Mouse (Mus musculus) MEL-GATA-1-ER (cell line): ENCODE measurements around the gene Ccm2.
"Not testable (repeated sequence)": the region's sequence is repeated elsewhere in the genome, so short reads cannot be mapped to it uniquely, and the experiment has no call there.

Source experiments
- DNase-seq: peaks from one replicate; pipeline ENCODE4 v3.0.0-alpha.2; 2012; ENCODE audit warnings: low read depth; ENCODE audit errors: extremely low read depth

Gene Ccm2

DNA sequence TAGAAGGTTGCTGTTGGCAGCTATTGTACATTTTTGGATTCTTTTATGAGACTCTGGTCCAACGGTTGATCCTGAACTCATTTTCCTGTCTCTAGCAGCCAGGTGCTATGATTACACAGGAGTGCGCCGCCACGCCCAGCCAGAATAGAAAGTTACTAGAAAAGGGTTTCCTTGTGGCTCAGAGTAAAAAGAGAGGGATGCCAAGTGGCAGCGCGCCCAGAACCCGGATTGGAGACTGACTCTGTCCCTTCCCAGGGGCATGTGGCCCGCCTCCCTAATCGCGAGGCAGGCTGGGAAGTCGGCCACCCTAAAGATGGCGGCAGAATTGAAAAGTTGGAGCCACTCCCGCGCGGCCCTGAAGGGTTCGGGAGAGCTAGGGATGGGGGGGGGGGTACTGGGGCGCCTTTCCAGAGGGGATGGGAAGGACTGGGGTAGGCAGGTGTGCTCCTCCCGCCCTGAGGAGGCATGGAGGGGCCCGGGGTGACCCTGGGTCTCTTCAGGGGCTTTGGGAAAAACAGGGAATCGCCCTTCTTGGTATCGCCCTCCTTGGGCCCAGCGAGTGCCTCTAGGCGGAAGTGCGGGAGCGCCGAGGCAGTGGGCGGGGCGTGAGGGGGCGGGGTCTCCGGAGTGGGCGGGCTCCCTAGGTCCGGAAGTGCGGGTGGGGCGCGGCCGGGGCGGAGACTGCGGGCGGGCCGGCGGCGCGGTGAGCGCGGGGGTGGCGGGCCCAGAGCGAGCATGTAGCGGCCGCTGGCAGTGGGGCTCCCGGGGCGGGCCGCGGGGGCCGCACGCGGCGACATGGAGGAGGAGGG lies at the start of gene Ccm2:
Gene Ccm2 (plus strand): TSS at position 683 of the 809 bp plus-strand sequence.
- DNase-seq: peak; percentile 86

DNA sequence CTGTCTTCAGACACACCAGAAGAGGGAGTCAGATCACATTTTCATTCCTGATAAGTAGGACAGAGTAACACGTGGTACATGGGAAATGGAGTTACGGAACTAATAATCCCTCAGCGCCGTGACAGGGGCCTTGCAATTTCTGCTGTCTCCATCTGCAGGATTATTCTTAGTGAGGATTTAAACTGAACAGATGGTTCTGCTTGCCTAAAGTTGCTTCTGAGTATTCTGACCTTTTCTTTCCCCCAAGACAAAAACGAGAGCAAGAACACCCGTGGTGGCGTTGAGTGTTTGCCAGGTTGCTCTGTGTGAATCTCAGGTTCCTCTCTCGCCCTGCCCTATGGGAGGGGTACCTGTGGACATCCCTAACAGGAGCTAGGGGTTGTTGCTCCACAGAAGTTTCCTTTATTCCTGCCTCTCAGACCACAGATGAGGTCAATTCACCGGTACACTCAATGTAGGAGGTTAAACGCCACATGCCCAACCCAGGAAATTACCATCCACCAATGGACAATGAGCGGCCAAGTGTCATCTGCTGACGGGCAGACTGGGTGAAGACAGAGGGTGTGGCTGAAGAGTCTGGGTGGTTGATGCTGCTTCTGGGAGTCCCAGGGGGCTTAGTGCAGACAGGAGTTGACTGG lies 49.3 kb upstream of the Ccm2 start:
- no peak for DNase-seq

DNA sequence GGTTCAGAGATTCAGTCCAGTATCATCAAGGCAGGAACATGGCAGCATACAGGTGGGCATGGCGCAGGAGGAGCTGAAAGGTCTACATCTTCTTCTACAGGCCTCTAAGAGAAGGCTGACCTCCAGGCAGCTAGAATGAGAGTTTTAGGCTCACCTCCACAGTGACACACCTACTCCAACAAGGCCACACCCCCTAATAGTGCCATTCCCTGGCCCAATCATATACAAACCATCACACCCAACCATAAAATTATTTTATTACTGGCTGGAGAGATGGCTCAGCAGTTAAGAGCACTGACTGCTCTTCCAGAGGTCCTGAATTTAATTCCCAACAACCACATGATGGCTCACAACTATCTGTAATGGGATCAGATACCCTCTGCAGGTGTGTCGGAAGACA lies 44.2 kb upstream of the Ccm2 start:
- no peak for DNase-seq

DNA sequence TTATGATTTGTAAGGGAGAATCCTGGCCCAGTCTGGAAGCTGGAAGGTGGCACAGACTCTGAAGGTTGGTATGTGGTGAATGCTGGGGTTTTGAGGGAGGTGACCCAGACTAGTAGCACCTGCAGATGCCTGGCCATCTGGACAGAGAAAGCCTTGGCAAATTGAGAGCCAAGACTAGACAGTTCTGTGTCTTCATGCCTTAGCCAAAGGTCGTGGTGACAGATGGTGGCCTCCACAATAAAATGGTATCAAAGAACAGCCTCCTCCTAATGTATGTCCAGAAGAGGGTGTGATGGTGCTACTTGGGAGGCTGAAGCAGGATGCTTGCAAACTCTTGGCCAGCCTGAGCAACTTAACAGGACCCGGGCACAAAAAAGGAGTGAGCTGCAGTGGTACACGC lies 42.5 kb upstream of the Ccm2 start:
- no peak for DNase-seq

DNA sequence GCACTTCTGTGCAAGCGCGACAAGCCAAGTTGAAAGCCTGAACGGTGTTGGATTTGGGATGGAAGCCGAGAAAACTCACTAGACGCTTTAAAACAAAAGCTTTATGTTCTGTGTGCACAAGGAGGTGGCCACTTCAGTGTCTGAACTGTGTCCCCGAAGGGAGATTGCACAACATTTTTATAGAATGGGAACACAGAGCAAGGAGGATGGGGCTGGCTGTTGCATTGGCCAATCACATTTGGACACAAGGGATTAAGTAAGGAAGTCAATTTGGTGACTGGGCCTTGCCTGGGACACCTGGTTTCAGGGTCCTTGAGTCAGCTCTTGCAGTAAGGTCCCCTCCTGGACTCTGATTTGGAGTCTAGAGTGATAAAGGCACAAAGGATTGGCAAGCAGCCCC lies 42.0 kb upstream of the Ccm2 start:
- no peak for DNase-seq

DNA sequence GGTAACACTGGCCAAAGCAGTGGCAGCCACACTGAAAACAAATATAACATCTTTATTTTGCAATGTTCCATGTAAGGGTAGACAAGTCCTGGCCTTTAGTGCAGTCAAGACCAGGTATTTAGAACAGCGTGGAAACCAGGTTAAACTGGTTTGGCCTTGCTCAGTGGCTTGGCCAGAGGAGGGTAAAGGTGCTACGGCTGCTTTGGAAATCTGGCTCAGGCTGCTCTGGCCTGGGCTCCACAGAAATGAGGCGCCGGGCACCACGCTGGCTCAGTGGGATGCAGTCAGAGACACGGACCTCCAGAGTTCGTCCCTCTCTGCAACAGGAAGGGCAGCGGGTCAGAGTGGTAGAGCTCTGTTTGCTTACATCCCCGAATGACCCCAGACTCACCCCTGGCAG lies 40.2 kb upstream of the Ccm2 start:
- no peak for DNase-seq

DNA sequence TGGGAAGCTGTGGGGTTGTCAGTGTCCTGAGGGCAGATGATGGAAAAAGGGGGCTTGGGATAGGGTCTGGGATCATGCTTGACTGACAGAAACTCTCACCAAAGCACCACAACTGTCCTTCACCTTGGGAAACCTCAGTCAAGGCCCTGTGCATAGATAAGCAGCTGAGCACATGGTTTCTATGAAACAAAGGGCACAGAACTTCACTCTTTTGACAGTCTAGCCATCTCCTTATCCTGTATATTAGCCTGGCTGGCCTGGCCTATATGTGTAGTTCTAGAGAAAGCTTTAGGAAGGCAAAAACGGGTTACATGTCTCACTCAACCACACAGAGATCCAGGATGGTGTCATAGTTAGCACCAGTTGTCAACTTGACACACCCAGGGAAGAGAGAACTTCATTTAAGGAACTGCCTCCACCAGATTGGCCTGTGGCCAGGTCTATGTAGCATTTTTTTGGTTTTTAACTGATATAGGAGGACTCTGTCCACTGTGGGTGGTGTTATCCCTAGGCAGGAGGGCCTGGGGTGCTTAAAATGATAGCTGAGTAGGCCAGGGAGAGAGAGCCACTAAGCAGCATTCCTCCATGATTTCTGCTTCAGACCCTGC lies 38.3 kb upstream of the Ccm2 start:
- DNase-seq: peak; percentile 81

DNA sequence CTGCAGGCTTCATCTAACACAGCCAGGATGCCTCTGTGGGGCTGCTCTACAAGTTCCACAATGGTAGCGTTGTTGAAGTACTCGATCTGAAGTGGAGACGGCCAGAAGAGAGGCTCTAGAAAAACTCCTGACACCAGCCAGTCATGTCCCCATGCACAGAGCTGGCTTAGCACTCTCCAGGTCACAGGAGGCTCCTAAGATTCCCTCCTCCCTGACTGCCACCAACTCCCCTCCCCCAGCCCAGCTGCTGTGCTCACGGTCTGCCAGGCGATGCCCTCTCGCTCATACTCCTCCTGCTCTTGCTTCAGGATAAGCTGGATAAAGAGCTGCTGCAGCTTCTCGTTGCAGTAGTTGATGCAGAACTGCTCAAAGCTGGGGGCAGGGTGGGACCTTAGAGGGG lies 31.9 kb upstream of the Ccm2 start:
- DNase-seq: no peak

DNA sequence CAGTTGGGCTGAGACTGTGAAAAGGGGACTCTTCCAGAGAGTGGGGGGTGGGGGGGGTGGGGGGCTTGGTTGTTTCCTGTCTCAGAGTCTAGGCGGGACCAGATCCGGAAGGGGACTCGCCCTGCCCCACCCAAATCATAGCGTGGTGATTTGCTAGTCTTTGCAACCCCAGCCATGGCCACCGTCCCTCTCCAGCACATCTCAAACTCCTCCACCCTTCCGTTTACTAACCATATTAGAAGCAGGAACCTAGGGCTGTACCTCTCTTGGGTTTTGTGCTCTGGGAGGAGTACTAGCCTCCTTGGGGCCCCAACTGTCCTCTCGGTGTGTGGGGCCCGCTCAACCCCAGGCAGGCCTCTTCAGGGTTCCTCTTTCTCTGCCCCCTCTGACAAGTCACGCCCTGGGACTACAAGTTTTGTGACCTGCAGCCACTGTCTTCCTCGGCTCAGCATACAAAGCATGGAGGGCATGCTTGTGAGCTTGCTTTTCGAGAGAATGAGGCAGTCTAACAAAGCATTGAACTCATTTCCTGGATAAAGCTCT lies 27.1 kb upstream of the Ccm2 start:
- peak; percentile 57 for DNase-seq

DNA sequence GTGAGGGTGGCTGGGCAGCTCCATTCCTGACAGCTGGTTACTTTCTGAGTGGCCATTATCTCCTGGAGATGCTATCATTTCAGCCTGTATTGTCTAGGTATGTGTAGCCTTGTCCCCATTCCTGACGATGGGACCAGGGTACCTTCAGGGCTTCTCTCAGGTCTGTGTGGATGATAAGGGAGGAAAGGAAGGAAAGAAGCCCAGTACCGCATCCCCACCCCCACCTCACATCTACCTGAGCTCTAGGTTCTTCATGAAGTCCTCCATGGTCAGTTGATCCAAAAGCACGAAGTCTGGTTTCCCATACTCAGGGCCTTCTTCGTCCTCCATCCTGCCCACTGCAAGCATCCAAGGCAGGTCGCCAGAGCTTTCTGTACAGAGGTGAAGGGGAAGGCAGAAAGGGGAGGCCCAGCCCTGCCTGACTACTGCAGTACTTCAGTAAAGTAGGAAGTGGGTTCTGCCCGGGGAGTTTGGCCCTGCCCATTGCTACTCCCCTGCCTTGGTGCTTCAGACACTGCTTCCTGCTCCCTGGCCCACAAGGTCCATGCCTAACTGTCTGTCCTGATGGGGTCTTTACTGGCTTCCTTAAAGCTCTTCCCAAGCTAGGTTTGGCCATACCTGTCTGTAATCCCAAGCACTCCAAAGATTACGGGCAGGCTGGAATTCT lies 26.0 kb upstream of the Ccm2 start, which contains the start of gene Myo1g:
Gene Myo1g (minus strand): TSS at position 459 of the 667 bp plus-strand sequence.
- peak; percentile 64 for DNase-seq

DNA sequence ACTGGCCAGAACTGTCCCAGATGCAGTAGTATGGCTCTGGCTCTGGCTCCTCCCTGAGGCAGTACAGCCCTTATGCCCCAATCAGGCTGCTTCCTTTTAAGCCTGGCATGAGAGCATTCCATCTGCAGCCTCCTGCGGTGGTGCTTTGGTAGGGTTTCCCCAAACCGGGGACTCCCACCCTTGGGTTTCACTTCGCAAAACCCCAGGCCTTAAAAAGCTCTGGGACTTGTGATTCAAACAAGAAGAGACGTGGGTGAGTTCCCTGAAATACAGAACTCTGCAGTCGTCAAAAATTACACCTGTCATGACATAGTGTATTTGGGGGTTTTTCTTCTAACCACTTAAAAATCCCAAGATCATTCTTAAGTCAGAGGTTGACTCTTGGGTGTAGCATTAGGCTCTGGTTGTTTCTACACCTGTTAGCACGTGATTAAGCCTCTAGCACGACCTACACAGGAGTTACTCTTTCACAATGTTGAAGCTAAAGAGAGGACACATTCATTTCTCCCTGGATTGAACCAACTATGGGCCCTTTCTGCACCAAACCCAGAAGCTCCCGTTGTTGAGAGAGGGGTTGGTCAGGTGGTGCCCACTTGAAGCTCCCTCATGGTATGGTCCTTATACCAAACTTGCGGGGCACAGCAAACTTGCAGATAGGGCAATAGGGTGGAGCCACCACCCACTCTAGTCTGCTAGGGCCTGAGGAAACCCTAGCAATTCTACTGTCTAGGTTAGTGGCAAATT lies 23.7 kb upstream of the Ccm2 start:
- no peak for DNase-seq

DNA sequence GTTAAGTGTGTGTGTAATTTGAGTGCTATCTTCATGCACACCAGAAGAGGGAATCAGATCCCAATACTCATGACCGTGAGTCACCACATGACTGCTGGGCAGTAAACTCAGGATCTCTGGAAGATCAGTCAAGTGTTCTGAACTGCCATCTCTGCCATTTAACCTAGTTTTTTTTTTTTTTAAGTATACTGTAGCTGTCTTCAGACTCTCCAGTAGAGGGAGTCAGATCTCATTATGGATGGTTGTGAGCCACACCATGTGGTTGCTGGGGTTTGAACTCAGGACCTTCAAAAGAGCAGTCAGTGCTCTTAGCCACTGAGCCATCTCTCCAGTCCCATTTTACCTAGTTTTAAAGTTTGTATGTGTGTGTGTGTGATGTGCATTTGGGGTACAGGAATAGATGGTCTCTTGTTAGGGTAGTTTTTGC lies 23.0 kb upstream of the Ccm2 start:
- DNase-seq: no peak

DNA sequence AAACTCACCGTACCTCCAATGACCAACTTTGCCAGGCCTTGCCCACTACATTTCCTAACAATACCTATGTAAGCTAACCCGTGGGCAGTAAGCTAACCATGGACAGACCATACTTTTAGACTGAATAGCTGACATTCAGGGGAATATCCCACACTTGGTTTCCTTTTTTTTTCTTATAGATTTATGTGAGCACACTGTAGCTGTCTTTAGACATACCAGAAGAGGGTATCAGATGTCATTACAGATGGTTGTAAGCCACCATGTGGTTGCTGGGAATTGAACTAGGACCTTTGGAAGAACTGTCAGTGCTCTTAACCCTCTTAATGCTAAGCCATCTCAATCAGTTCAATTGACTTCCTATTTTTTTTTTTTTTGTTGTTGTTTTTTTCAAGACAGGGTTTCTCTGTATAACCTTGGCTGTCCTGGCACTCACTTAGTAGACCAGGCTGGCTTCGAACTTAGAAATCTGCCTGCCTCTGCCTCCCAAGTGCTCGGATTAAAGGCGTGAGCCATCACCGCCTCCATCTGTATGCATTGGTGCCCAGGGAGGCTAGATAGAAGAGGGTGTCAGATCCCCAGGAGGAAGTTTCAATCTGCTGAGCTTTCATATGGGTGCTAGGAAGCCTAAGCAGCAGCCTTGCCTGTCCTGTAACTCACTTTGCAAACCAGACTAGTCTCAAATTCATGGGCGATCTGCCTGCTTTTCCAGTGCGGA lies 22.4 kb upstream of the Ccm2 start:
- DNase-seq: no peak

DNA sequence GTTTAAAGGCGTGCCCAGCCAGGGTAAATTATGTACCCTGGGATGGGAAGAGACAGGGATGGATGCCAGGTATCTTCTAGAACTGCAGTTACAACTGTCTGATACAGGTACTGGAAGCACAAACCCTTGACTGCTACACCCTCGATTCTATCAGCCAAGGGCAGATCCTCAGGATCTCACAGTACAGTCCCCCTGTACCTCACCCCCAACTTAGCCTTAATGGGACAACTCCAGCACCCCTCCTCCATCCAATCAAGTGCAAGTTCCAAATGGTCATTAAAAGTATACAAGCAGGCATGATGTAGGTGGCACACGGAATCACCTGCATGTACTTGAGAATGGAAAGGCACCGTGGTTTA lies 21.8 kb upstream of the Ccm2 start:
- DNase-seq: no peak

DNA sequence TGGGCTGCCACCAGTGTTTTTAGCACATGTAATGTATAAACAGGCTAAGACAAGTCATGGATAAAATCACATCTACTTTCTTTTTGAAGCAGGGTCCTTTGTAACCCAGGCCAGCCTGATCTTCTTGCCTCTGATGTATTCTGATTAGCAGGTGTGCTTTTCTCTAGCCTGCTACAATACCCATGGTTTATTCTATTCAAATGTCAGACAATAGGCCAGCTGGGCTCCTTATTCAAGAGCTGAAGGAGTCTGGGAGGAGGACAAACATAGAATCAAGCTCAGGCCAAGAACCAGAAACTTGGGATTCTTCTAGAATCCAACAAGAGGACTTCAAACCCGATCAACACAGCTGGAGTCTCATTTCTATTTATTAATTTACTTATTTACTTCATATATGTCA lies 21.4 kb upstream of the Ccm2 start:
- no peak for DNase-seq

DNA sequence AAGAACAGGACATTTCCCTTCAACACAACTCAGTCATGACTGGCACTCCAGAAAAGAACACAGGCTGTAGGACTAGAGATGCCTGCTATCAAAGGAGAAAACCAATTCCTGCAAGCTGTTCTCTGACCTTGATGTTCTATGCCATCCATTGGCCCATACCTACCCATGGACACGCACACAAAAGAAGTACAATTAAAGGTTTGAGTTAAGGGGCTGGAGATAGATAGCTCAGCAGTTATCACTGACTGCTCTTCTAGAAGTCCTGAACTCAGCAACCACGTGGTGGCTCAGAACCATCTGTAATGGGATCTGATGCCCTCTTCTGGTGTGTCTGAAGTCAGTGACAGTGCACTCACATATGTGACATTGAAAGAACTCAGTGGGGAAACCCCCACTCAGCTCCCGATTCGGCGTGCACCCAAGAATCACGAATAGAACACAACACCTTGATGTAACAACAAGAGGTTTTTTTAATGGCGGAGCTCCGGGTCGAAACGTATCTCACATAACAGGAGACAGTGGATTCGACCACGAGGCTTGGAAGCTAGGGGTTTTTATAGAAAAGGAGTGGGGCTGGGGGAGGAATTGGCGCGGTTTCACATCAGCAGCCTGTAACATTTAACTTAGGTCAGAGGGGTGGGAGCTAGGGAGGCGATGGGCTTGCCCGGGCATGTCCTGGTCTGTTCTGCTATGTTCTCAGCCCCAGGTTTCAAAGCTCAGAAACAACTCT lies 20.0 kb upstream of the Ccm2 start:
- DNase-seq: not testable (repeated sequence)

DNA sequence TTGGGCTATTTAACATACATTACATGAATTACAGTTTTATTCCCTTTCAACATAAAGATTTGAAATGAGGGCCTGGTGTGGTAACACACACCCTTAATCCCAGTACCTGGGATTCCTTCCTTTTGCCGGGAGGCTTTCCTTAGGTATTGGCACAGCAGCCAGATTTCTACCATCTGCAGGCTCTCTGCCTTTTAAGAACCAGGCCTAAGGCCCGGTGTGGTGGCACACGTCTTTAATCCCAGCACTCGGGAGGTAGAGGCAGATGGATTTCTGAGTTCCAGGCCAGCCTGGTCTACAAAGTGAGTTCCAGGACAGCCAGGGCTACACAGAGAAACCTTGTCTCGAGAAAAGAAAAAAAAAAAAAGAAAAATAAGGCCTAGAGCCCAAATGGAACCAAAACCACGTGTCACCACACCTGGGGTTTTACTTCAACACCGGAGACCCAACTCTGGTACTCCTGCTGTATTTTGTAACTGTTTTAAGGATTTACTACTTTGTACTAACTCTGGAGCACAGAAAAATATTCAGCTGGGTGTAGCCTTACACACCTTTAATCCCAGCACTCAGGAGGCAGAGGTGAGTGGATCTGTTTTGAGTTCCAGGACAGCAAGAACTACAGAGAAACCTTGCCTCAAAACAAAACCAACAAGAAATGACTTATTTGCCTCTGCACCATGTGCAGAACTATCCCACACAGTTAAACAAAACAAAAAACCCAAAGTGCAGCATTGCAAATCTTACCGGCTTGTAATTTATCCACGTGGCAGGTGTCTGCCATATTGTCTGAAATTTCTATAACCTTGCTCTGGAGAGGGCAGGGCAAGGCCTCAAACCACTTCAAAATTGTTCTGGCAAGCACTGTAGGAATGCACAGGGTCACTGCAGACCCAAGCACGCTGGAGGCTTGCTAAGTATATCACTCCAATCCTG lies 19.2 kb upstream of the Ccm2 start:
- no peak for DNase-seq

DNA sequence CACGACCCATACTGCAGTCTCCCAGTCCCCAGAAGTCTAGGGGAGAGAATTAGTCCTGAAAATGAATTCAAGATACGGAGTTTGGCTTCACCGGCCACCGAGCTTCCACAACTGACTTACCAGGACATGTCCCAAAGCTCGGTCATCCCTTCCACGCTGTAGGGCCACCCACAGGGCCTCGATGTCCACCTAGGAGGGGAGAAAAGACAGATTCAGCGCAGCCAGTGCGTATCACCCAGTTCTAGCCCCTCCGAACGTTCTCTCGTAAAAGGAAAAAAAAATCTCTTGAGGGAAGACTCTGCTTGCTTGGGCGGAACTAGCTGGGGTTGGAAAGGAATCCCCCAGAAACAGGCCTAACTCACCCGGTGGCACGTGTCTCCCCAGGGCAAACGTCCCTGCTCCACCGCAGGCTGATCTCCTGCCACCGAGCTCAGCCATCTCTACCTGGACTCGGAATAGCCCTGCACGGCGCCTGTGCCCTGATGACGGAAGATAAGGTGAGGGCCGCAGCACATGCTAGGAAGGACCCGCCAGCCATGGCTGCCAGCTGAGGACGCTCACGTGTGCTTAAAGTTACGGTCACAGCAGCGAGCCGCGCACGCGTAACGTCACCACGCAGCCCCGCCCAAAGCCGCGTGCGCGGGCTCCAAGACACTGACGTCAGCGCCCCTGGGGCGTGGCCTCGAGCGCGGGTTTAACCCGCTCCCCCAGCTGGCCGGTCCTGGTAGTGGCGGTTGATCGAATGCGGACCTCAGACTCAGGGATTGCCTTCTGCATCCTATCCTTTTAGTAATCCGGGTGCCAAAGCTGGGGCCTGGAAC lies 18.3 kb upstream of the Ccm2 start:
- DNase-seq: peak; percentile 89
